ENCODE assay signal across 16 mouse cellular contexts in genomic region chr6:100780421-100780820, GRCm38 (mm10). TPM values are rescaled to one million over a fixed set of nuclear protein-coding genes. Genes with fewer than 3 reads are reported as not detected.
A peak's percentile ranks its signal among the peaks of the same experiment; 100 is the strongest.
DNase-seq lines count a peak whose midpoint lies in the region; ATAC-seq lines count a peak whose summit lies in the region.
"Had no signal": no experiment of that assay in that cellular context is flagged by ENCODE, and none has a peak within 500 bp of the region (broad histone marks: within the 10 kb centered on the region; RNA-seq: fewer than 3 reads in every experiment).

No protein-coding gene starts in this region.

- peak; percentile 30 to 40 for DNase-seq in heart, adult 18-20 months
- DNase-seq in heart, adult 8-10 months (ENCODE audit: low spot score), result no peak
- DNase-seq in lung, postnatal 10 days, result peak; percentile 5
- no peak for DNase-seq in lung, adult 18-20 months
- peak; percentile 13 for DNase-seq in heart, postnatal 25 days (ENCODE audit: low spot score)
- DNase-seq in layer of hippocampus, postnatal 36 days, result no peak
- DNase-seq in adrenal gland, postnatal 36 days, result no peak
- DNase-seq: adrenal gland, postnatal 10 days; cerebellum, adult 11 months; gastrocnemius, adult 2 months; kidney, postnatal 14 days; retina, postnatal 1 day; thymus, postnatal 36 days had no signal

- intact Hi-C loops in heart, postnatal 25 days (cut with DNase I), result no loop called here

- ATAC-seq in frontal cortex, adult (ENCODE audit: low TSS enrichment), result no peak
- ATAC-seq: inflammation-experienced regulatory T-cells, adult 6 months; midbrain, embryonic 16.5 days had no signal

RNA-seq across cellular contexts. Expression of gene Ppp4r2, which starts 53.0 kb away (rescaled TPM):
- total RNA-seq in heart, adult 18-20 months (2021), result 10 to 100 TPM; 47.2 to 52.9 TPM
- total RNA-seq in heart, adult 8-10 months (2022), result 10 to 100 TPM; 43.9 to 49.1 (median 46.6) TPM
- total RNA-seq in heart, postnatal 25 days (2021), result 10 to 100 TPM; 44.9 to 50.9 TPM
- 10 to 100 TPM; 77.7 to 85.4 TPM for total RNA-seq in layer of hippocampus, postnatal 36 days (2021)
- total RNA-seq in adrenal gland, postnatal 36 days (2021), result 10 to 100 TPM; 70.5 to 87.0 TPM

Comparison
In these comparisons a context has a peak if more than half of its experiments do, and no peak if none do; other contexts are left out.
1. DNase-seq: peak in heart, adult 18-20 months (2 of 2), lung, postnatal 10 days (single experiment) and heart, postnatal 25 days (single experiment); none in heart, adult 8-10 months (single experiment), lung, adult 18-20 months (0 of 2), layer of hippocampus, postnatal 36 days (0 of 2) and adrenal gland, postnatal 36 days (0 of 2).